Mouse (Mus musculus) kidney, embryonic 15.5 days (tissue): ENCODE measurements around the gene Slc22a23. TPM values are rescaled to one million over a fixed set of nuclear protein-coding genes. Genes with fewer than 3 reads are reported as not detected.
A peak's percentile ranks its signal among the peaks of the same experiment; 100 is the strongest.

ENCODE experiments used
- ATAC-seq: fragments of 200-750 bp; cut with Nextera tagmentation; replicated peaks from 2 replicates; pipeline ENCODE4 v1.8.0; 2017; ENCODE audit warnings: moderate TSS enrichment; ENCODE audit not compliant: low FRiP score
- H3K27ac ChIP-seq: fragments of 300-500 bp; sonication (generic); 2 replicates; pipeline ENCODE4 v1.5.1; 2015; ENCODE audit warnings: mild to moderate bottlenecking, inconsistent platforms
- H3K27me3 ChIP-seq: fragments of 300-500 bp; sonication (generic); 2 replicates; pipeline ENCODE4 v1.6.1; 2015; ENCODE audit warnings: inconsistent platforms
- H3K36me3 ChIP-seq: fragments of 300-500 bp; sonication (generic); 2 replicates; pipeline ENCODE4 v1.6.1; 2015; ENCODE audit warnings: inconsistent platforms
- H3K4me1 ChIP-seq: fragments of 300-500 bp; sonication (generic); 2 replicates; pipeline ENCODE4 v1.6.1; 2015; ENCODE audit warnings: inconsistent platforms
- H3K4me2 ChIP-seq: fragments of 300-500 bp; sonication (generic); 2 replicates; pipeline ENCODE4 v1.6.1; 2015; ENCODE audit warnings: moderate library complexity, mild to moderate bottlenecking, inconsistent platforms
- H3K4me3 ChIP-seq: fragments of 300-500 bp; sonication (generic); replicated peaks from 2 replicates; pipeline ENCODE4 v1.5.1; 2015; ENCODE audit warnings: mild to moderate bottlenecking, inconsistent platforms
- H3K9ac ChIP-seq: fragments of 300-500 bp; sonication (generic); 2 replicates; pipeline ENCODE4 v1.6.1; 2015; ENCODE audit warnings: mild to moderate bottlenecking, inconsistent platforms
- H3K9me3 ChIP-seq: fragments of 300-500 bp; sonication (generic); replicated peaks from 2 replicates; pipeline ENCODE4 v1.6.1; 2016; ENCODE audit warnings: inconsistent platforms
- WGBS: fragments of 180-500 bp; shearing (Covaris S2); methylation state at CpG from one replicate; pipeline ENCODE4 v1.1.7; 2015; ENCODE audit warnings: mixed read lengths; 5-methylcytosine and 5-hydroxymethylcytosine counted together
- polyA plus RNA-seq: library from polyadenylated mRNA; unstranded; fragments of >200 nt; fragmentation: Nextera tagmentation; extraction: Ambion mirVana; gene quantifications from 2 replicates; pipeline ENCODE4 v1.2.1, GENCODE M21; 2015

The Slc22a23 gene
- polyA plus RNA-seq, 1 experiment from 2014 or later = 2.4 TPM

- no peak overlapping the region for H3K27ac ChIP-seq
- WGBS = 14% methylated on average over 8 of the region's 8 CpGs
Measured at GRCm38 (mm10) chr13:34272275-34273054, 72.5 kb downstream of the Slc22a23 start.

GRCm38 (mm10) chr13:34271665-34272064 is 73.3 kb downstream of the Slc22a23 start:
- Histone ChIP-seq H3K9me3 (no peaks in the 10 kb centered on the region), H3K27me3 (no peaks in the 10 kb centered on the region), H3K4me1 (peaks cover 10% of the 10 kb centered on the region), H3K4me2 (no peak overlapping the region), H3K4me3 (no peak overlapping the region), H3K9ac (no peak overlapping the region), H3K27ac (no peak overlapping the region), H3K36me3 (no peaks in the 10 kb centered on the region; the same call in 1 of the 2 replicates)
- ATAC-seq = no peak
- WGBS = 70% methylated on average over 2 of the region's 2 CpGs

More at GRCm38 (mm10) chr13:34272275-34273054, 72.5 kb downstream of the Slc22a23 start:
- no peaks in the 10 kb centered on the region; the same call in 1 of the 2 replicates for H3K36me3 ChIP-seq
- H3K9ac ChIP-seq = no peak overlapping the region
- ATAC-seq = no peak; the same call in 1 of the 2 replicates
- H3K27me3 ChIP-seq = no peaks in the 10 kb centered on the region
- H3K9me3 ChIP-seq = no peaks in the 10 kb centered on the region
- no peak overlapping the region for H3K4me3 ChIP-seq
- peaks cover 7% of the 10 kb centered on the region for H3K4me1 ChIP-seq
- H3K4me2 ChIP-seq = no peak overlapping the region

GRCm38 (mm10) chr13:34270886-34271602 is 73.9 kb downstream of the Slc22a23 start:
- WGBS = 83% methylated on average over 5 of the region's 5 CpGs
- H3K9me3 ChIP-seq = no peaks in the 10 kb centered on the region
- H3K4me3 ChIP-seq = no peak overlapping the region
- H3K9ac ChIP-seq = no peak overlapping the region
- H3K27ac ChIP-seq = no peak overlapping the region
- H3K4me2 ChIP-seq = no peak overlapping the region
- H3K36me3 ChIP-seq = no peaks in the 10 kb centered on the region
- no peak for ATAC-seq
- peaks cover 12% of the 10 kb centered on the region for H3K4me1 ChIP-seq
- no peaks in the 10 kb centered on the region for H3K27me3 ChIP-seq

GRCm38 (mm10) chr13:34269376-34269991 is 75.5 kb downstream of the Slc22a23 start:
- WGBS = 76% methylated on average over 2 of the region's 2 CpGs
- no peaks in the 10 kb centered on the region for H3K9me3 ChIP-seq
- H3K27ac ChIP-seq = no peak overlapping the region
- no peaks in the 10 kb centered on the region for H3K36me3 ChIP-seq
- no peak overlapping the region for H3K4me2 ChIP-seq
- ATAC-seq = no peak
- H3K9ac ChIP-seq = no peak overlapping the region
- H3K4me3 ChIP-seq = no peak overlapping the region
- peaks cover 12% of the 10 kb centered on the region for H3K4me1 ChIP-seq
- H3K27me3 ChIP-seq = no peaks in the 10 kb centered on the region

- H3K4me3 ChIP-seq = no peak overlapping the region
- H3K4me1 ChIP-seq = peaks cover 6% of the 10 kb centered on the region
- ATAC-seq = peak; percentile 76
- no peak overlapping the region for H3K4me2 ChIP-seq
- no peaks in the 10 kb centered on the region for H3K9me3 ChIP-seq
- WGBS = 72% methylated on average over 8 of the region's 8 CpGs
- H3K27me3 ChIP-seq = no peaks in the 10 kb centered on the region
- peak overlapping the region; percentile 37; the same call in 1 of the 2 replicates for H3K27ac ChIP-seq
- H3K36me3 ChIP-seq = no peaks in the 10 kb centered on the region
- H3K9ac ChIP-seq = no peak overlapping the region
Measured at GRCm38 (mm10) chr13:34266942-34267660, 77.9 kb downstream of the Slc22a23 start.

- no peak overlapping the region for H3K4me2 ChIP-seq
- H3K4me3 ChIP-seq = no peak overlapping the region
- no peak for ATAC-seq
- no peaks in the 10 kb centered on the region for H3K27me3 ChIP-seq
- H3K9me3 ChIP-seq = no peaks in the 10 kb centered on the region
- 0 out of 2 replicates have a peak, but pooled peaks cover 5% of the 10 kb centered on the region for H3K4me1 ChIP-seq
- WGBS = 91% methylated on average over 8 of the region's 8 CpGs
- no peak overlapping the region for H3K27ac ChIP-seq
- no peak overlapping the region for H3K9ac ChIP-seq
- no peaks in the 10 kb centered on the region for H3K36me3 ChIP-seq
Measured at GRCm38 (mm10) chr13:34266067-34266466, 78.9 kb downstream of the Slc22a23 start.

GRCm38 (mm10) chr13:34265576-34265975 is 79.4 kb downstream of the Slc22a23 start:
- H3K9ac ChIP-seq = no peak overlapping the region
- 0 out of 2 replicates have a peak, but pooled peaks cover 5% of the 10 kb centered on the region for H3K4me1 ChIP-seq
- H3K4me3 ChIP-seq = no peak overlapping the region
- no peak overlapping the region for H3K4me2 ChIP-seq
- no peaks in the 10 kb centered on the region for H3K27me3 ChIP-seq
- H3K36me3 ChIP-seq = no peaks in the 10 kb centered on the region
- H3K9me3 ChIP-seq = no peaks in the 10 kb centered on the region
- ATAC-seq = no peak
- 59% methylated on average over 5 of the region's 5 CpGs for WGBS
- no peak overlapping the region for H3K27ac ChIP-seq

GRCm38 (mm10) chr13:34265022-34265565 is 79.9 kb downstream of the Slc22a23 start:
- Histone ChIP-seq H3K9me3 (no peaks in the 10 kb centered on the region), H3K36me3 (no peaks in the 10 kb centered on the region), H3K4me1 (0 out of 2 replicates have a peak, but pooled peaks cover 5% of the 10 kb centered on the region), H3K27me3 (no peaks in the 10 kb centered on the region), H3K4me3 (no peak overlapping the region), H3K9ac (no peak overlapping the region), H3K4me2 (no peak overlapping the region), H3K27ac (no peak overlapping the region)
- 92% methylated on average over 3 of the region's 3 CpGs for WGBS
- ATAC-seq = no peak

GRCm38 (mm10) chr13:34264508-34264907 is 80.5 kb downstream of the Slc22a23 start:
- no peaks in the 10 kb centered on the region for H3K9me3 ChIP-seq
- no peaks in the 10 kb centered on the region for H3K36me3 ChIP-seq
- H3K4me1 ChIP-seq = 0 out of 2 replicates have a peak, but pooled peaks cover 5% of the 10 kb centered on the region
- no peak overlapping the region for H3K27ac ChIP-seq
- H3K9ac ChIP-seq = no peak overlapping the region
- WGBS = 79% methylated on average over 2 of the region's 2 CpGs
- ATAC-seq = no peak
- H3K4me2 ChIP-seq = no peak overlapping the region
- H3K27me3 ChIP-seq = no peaks in the 10 kb centered on the region
- H3K4me3 ChIP-seq = no peak overlapping the region

- Histone ChIP-seq H3K27me3 (no peaks in the 10 kb centered on the region), H3K4me1 (peaks cover 7% of the 10 kb centered on the region), H3K27ac (no peak overlapping the region), H3K36me3 (no peaks in the 10 kb centered on the region), H3K4me3 (no peak overlapping the region), H3K4me2 (no peak overlapping the region), H3K9ac (no peak overlapping the region), H3K9me3 (no peaks in the 10 kb centered on the region)
- WGBS = 93% methylated on average over 3 of the region's 3 CpGs
- no peak for ATAC-seq
Measured at GRCm38 (mm10) chr13:34258765-34259164, 86.2 kb downstream of the Slc22a23 start.

GRCm38 (mm10) chr13:34257177-34257576 is 87.8 kb downstream of the Slc22a23 start:
- no peak overlapping the region for H3K4me3 ChIP-seq

More at GRCm38 (mm10) chr13:34257177-34257576, 87.8 kb downstream of the Slc22a23 start:
- H3K4me2 ChIP-seq = no peak overlapping the region
- H3K9ac ChIP-seq = no peak overlapping the region
- peaks cover 7% of the 10 kb centered on the region for H3K4me1 ChIP-seq
- 75% methylated on average over 7 of the region's 7 CpGs for WGBS
- H3K27me3 ChIP-seq = no peaks in the 10 kb centered on the region
- H3K27ac ChIP-seq = no peak overlapping the region
- no peak for ATAC-seq
- no peaks in the 10 kb centered on the region for H3K36me3 ChIP-seq
- no peaks in the 10 kb centered on the region for H3K9me3 ChIP-seq
